Mouse (Mus musculus): ENCODE results near the gene Rbfox1. TPM values are rescaled to one million over a fixed set of nuclear protein-coding genes. Genes with fewer than 3 reads are reported as not detected.

The Rbfox1 gene
- total and polyA plus RNA-seq, 3 experiments = not detected

DNA sequence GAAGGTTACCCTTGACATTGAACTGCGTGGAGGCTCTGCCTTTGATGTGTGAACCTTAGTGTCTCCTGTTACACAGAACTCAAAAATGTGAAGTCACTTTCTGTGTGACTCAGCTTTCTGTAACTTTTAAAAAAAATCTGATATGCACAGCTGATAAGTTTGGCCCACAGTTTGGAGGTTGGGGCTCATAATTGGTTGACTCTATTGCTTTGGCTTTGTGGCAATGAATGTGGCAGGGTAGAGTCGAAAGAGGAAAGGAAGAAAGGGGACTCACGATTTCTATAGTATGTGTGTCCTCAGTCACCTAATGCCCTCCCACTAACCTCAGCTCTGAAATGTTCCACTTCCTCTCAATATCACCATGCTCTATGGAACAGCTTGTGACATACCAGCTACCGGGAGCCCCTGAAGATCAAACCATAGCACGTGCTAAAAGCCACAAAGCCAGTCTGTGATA, 215.3 kb downstream of the Rbfox1 start:
- no peaks in the 10 kb centered on the region for H3K9me3 ChIP-seq (replicated peaks; ENCODE audit: insufficient read depth, low read length)
- no peaks in the 10 kb centered on the region for H3K79me2 ChIP-seq (ENCODE audit: control insufficient read depth, insufficient read depth, low read length, poor library complexity)
- H3K27ac ChIP-seq (ENCODE audit: control insufficient read depth, low read depth, low read length) = peak overlapping the region; percentile 78
- H3K4me3 ChIP-seq (ENCODE audit: control insufficient read depth in 1 of 2, insufficient read depth in 1 of 2, low read depth in 2 of 2, low read length in 2 of 2) = no peak overlapping the region
- peak; percentile 68 for DNase-seq (ENCODE audit: low read depth, low spot score)
- H3K36me3 ChIP-seq (ENCODE audit: control insufficient read depth in 1 of 2, insufficient read depth in 2 of 2, low read length in 2 of 2) = peaks cover 0 to 19% of the 10 kb centered on the region in 2 experiments; a peak in 2 of 4 replicates
- TF ChIP-seq MAFK (IDR thresholded peaks at IDR 0.05; ENCODE audit: borderline replicate concordance, low read depth, low read length) = no peak
- TF ChIP-seq EP300 (IDR thresholded peaks at IDR 0.05; ENCODE audit: low read depth in 1 of 2, low read length in 2 of 2) = peak; percentile 40 to 45; a peak in 2 of 4 replicates
- peak; percentile 62 for TF ChIP-seq GATA1 (IDR thresholded peaks at IDR 0.05; ENCODE audit: low read depth, low read length)
- TF ChIP-seq ZKSCAN1 (IDR thresholded peaks at IDR 0.05; ENCODE audit: low read depth, low read length) = no peak
- no peak for TF ChIP-seq JUND (IDR thresholded peaks at IDR 0.05; ENCODE audit: low read depth, low read length)
- no peak for TF ChIP-seq E2F4 (IDR thresholded peaks at IDR 0.05; ENCODE audit: borderline replicate concordance, low read depth, low read length)
- no peak for TF ChIP-seq UBTF (IDR thresholded peaks at IDR 0.05; ENCODE audit: borderline replicate concordance, insufficient read depth, low read depth, low read length)
- TF ChIP-seq ELF1 (IDR thresholded peaks at IDR 0.05; ENCODE audit: low read depth, low read length) = no peak
- peak; percentile 44; the same call in 1 of the 2 replicates for TF ChIP-seq MYC (IDR thresholded peaks at IDR 0.05; ENCODE audit: low read depth, low read length)
- TF ChIP-seq MXI1 (IDR thresholded peaks at IDR 0.05; ENCODE audit: low read depth, low read length) = peak; percentile 51; the same call in 1 of the 2 replicates
- TF ChIP-seq BHLHE40 (IDR thresholded peaks at IDR 0.05; ENCODE audit: borderline replicate concordance, low read depth, low read length) = peak; percentile 79; the same call in 1 of the 2 replicates
- no peak for TF ChIP-seq MAZ (IDR thresholded peaks at IDR 0.05; ENCODE audit: low read depth, low read length)
- no peak for TF ChIP-seq MYB (IDR thresholded peaks at IDR 0.05; ENCODE audit: low read depth, low read length)
- TF ChIP-seq SMC3 (IDR thresholded peaks at IDR 0.05; ENCODE audit: low read depth, low read length) = no peak
- TF ChIP-seq TBP (IDR thresholded peaks at IDR 0.05; ENCODE audit: low read depth, low read length) = no peak
- peak; percentile 92 for TF ChIP-seq ETS1 (IDR thresholded peaks at IDR 0.05; ENCODE audit: low read depth, low read length)
- peak; percentile 40; the same call in 1 of the 2 replicates for TF ChIP-seq SIN3A (IDR thresholded peaks at IDR 0.05; ENCODE audit: low read length)
- TF ChIP-seq MAX (IDR thresholded peaks at IDR 0.05; ENCODE audit: low read length) = peak; percentile 79
- peak; percentile 86 for TF ChIP-seq ZNF384 (IDR thresholded peaks at IDR 0.05; ENCODE audit: low read depth, low read length)
- H3K4me1 ChIP-seq (ENCODE audit: control insufficient read depth in 1 of 2, insufficient read depth in 2 of 2, low read length in 2 of 2) = peaks cover 4 to 39% of the 10 kb centered on the region in 2 experiments; a peak in 3 of 4 replicates
- no peaks in the 10 kb centered on the region for H3K27me3 ChIP-seq (ENCODE audit: control insufficient read depth in 1 of 2, insufficient read depth in 2 of 2, low read length in 2 of 2)
- H3K9ac ChIP-seq (ENCODE audit: control insufficient read depth, low read depth, low read length, poor library complexity, severe bottlenecking) = no peak overlapping the region

- Histone ChIP-seq H3K9me3 (replicated peaks; ENCODE audit: insufficient read depth, low read length) (no peaks in the 10 kb centered on the region), H3K79me2 (ENCODE audit: control insufficient read depth, insufficient read depth, low read length, poor library complexity) (no peaks in the 10 kb centered on the region)
These were observed 218.6 kb downstream of the Rbfox1 start for GRCm38 (mm10) chr16:6103713-6104112.

More at GRCm38 (mm10) chr16:6103713-6104112, 218.6 kb downstream of the Rbfox1 start:
- H3K4me1 ChIP-seq (ENCODE audit: control insufficient read depth in 1 of 2, insufficient read depth in 2 of 2, low read length in 2 of 2) = peaks cover 4 to 14% of the 10 kb centered on the region in 2 experiments; a peak in 3 of 4 replicates
- no peaks in the 10 kb centered on the region for H3K27me3 ChIP-seq (ENCODE audit: control insufficient read depth in 1 of 2, insufficient read depth in 2 of 2, low read length in 2 of 2)
- H3K27ac ChIP-seq (ENCODE audit: control insufficient read depth, low read depth, low read length) = no peak overlapping the region
- no peak overlapping the region for H3K9ac ChIP-seq (ENCODE audit: control insufficient read depth, low read depth, low read length, poor library complexity, severe bottlenecking)
- no peak for DNase-seq (ENCODE audit: low read depth, low spot score)
- H3K4me3 ChIP-seq (ENCODE audit: control insufficient read depth in 1 of 2, insufficient read depth in 1 of 2, low read depth in 2 of 2, low read length in 2 of 2) = no peak overlapping the region
- TF ChIP-seq MAX (IDR thresholded peaks at IDR 0.05; ENCODE audit: low read length) (no peak), GATA1 (IDR thresholded peaks at IDR 0.05; ENCODE audit: low read depth, low read length) (no peak), MAZ (IDR thresholded peaks at IDR 0.05; ENCODE audit: low read depth, low read length) (no peak), POLR2AphosphoS5 (IDR thresholded peaks at IDR 0.05; ENCODE audit: borderline replicate concordance, low read depth, low read length) (no peak), ZMIZ1 (IDR thresholded peaks at IDR 0.05; ENCODE audit: low read depth, low read length) (no peak), ZNF384 (IDR thresholded peaks at IDR 0.05; ENCODE audit: low read depth, low read length) (no peak), TBP (IDR thresholded peaks at IDR 0.05; ENCODE audit: low read depth, low read length) (no peak), JUND (IDR thresholded peaks at IDR 0.05; ENCODE audit: low read depth, low read length) (no peak), USF1 (IDR thresholded peaks at IDR 0.05; ENCODE audit: low read depth, low read length) (no peak), ZKSCAN1 (IDR thresholded peaks at IDR 0.05; ENCODE audit: low read depth, low read length) (no peak), GABPA (IDR thresholded peaks at IDR 0.05; ENCODE audit: low read depth, low read length) (no peak), POLR2AphosphoS2 (IDR thresholded peaks at IDR 0.05; ENCODE audit: low read length) (no peak), RAD21 (IDR thresholded peaks at IDR 0.05; ENCODE audit: low read depth, low read length) (no peak), TCF12 (IDR thresholded peaks at IDR 0.05; ENCODE audit: low read depth, low read length) (no peak), MYB (IDR thresholded peaks at IDR 0.05; ENCODE audit: low read depth, low read length) (no peak), TAL1 (IDR thresholded peaks at IDR 0.05; ENCODE audit: low read length) (no peak)
- H3K36me3 ChIP-seq (ENCODE audit: control insufficient read depth in 1 of 2, insufficient read depth in 2 of 2, low read length in 2 of 2) = peaks cover 0 to 9% of the 10 kb centered on the region in 2 experiments; a peak in 2 of 4 replicates
